Mouse (Mus musculus) gastrocnemius, postnatal 25 days (tissue): ENCODE data around the gene Begain. TPM values are rescaled to one million over a fixed set of nuclear protein-coding genes. Genes with fewer than 3 reads are reported as not detected.

Experiments
- DNase-seq: peaks from one replicate; pipeline ENCODE4 v3.0.0; 2022
- long read RNA-seq, 2 experiments: library from polyadenylated mRNA; stranded (forward); transcript quantifications; one replicate each; pipeline ENCODE4 v2.0.0; 2021
- total RNA-seq, 2 experiments: library from RNA; stranded (reverse); gene quantifications; 1 replicate in 1 of 2; 2 replicates in 1 of 2; pipeline ENCODE4 v1.2.3; 2021

Begain gene
- total RNA-seq: under 1 TPM; 0.43 to 0.69 TPM
- long read RNA-seq, experiment 1: 0 reads
- long read RNA-seq, experiment 2: 0 reads

DNA sequence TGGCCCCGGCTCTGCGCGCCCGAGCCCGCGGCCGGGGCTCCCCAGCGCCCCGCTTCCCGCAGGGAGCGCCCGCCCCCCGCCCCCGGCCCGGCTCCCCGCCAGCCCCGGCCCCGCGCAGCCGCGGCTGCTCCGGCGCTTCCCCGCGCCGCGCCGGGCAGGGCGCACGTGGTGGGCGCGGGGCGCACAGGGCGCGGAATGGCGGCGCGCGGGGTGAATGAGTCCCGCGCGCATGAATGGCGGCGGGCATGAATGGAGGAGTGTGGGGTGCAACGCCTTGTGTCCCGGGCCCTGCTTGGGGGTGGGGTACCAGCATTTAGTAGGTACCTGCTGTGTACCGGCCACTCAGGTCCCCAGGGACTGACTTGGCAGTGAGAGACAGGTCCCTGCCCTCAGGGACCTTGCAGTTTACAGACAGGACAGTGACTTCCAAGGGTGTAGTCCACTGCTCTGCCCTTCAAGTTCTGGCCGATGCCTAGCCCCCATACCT is at the start of gene Begain:
Begain (minus strand) TSS at position 51 of the 487 bp plus-strand sequence.
- no peak for DNase-seq

GRCm38 (mm10) chr12:109115707-109116106 is 47.7 kb upstream of the Begain start:
- no peak for DNase-seq

DNA sequence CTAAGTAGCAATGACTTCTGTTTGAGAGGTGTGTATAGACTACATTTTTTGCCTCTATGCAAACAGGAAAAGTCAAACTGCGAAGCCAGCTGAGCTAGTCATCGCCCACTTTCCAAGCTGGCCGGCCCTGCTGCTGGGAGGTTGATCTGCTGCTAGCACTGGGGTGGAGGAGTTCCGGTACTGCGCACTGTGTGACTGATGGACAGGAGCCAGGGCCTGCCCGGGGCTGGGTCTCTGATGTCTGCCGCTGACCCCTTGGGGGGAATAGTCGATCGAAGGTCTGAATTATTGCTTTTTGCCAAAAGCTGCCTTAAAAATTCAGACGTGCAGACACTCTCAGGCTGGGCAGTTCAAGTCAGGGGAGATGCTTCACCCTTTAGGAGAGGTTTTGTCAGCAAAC is 47.1 kb upstream of the Begain start:
- no peak for DNase-seq

DNA sequence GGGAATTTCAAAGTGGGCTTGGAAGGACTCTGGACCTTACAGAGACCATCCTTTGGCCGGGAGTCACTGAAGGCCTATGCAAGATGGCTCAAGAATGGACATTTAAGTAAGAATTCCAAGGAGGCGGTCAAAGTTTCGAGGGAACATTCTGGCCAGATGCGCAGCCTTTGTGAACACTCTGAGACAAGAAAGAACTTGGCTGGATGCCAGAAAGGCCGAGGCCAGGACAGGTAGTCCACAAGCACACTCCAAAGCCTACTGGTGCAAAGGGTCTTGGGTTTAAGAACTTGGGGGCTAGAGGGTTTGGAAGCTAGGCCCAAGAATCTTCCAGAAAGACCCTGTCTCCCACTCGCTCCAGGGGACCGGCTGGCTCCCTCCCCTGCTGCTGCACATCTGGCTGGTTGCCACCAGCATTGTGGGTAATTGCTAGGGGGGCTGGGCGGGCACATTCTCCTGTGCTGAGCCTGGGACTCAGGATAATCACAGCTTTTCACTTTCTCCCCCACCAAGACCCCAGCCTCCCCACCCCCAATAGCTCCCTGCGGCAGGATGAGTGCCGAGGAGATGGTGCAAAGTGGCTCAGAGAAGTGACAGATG is 45.1 kb upstream of the Begain start:
- DNase-seq: no peak

- no peak for DNase-seq
Measured at GRCm38 (mm10) chr12:109112354-109112995, 44.5 kb upstream of the Begain start.

DNA sequence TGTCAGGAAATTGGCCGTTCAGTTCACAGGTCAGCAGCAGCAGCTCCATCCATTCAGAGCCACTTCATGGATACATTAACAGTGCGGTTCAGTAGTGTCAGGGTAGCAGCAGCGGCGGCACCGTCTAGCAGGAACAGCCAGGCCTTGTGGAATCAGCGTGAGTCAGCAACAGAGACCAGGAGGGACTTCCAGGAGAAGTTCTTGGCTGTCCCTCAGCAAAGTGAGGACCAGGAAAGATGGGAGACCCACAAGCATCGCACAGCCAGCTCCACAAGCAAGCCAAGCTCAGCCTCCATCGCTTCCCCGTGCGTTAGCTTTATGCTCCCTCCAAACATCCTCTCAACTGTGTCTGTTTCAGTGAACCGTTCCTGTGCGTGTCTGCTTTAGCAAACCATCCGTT is 40.9 kb upstream of the Begain start:
- no peak for DNase-seq

GRCm38 (mm10) chr12:109100381-109100780 is 32.4 kb upstream of the Begain start:
- no peak for DNase-seq

- DNase-seq: no peak
Measured at GRCm38 (mm10) chr12:109090456-109091130, 22.6 kb upstream of the Begain start.

DNA sequence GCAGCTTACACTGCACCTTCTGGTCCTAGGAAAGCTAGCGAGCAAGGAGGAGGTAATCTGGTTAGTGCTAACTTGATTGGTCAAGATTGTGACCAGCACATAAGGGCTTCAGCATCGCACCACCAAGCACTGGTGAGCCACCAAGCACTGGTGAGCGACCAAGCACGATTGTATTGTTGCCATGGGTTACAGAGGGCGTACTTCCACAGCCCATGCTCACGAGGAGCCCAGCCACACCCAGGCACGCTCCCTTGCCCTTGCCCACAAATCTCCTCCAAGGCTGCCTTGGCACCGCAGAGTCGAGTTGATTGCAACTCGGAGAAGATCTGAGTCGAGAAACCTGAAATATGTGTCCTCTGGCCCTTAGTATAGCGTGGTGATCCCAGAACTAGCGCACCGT is 22.0 kb upstream of the Begain start:
- DNase-seq: no peak

GRCm38 (mm10) chr12:109086111-109086510 is 18.1 kb upstream of the Begain start:
- no peak for DNase-seq

DNA sequence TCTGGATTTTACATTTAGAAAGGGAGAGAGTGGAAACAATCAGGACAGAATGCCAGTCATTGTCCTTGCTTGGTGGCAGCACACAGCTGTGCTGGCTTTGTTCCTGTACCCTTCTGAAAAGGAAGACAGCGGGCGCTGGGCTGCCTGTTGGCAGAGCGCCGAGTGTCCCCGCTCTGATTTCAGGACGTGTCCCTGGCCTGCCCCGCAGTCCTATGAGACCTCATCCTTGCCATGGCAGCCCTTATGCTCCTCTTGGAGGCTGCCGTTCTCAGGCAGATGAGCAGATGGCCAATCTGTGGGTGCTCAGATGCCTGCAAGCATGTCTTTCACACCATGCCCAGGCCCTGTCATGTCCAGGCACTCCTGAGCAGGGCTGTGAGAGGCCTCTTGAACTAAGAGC is 17.7 kb upstream of the Begain start:
- DNase-seq: peak; percentile 18

DNA sequence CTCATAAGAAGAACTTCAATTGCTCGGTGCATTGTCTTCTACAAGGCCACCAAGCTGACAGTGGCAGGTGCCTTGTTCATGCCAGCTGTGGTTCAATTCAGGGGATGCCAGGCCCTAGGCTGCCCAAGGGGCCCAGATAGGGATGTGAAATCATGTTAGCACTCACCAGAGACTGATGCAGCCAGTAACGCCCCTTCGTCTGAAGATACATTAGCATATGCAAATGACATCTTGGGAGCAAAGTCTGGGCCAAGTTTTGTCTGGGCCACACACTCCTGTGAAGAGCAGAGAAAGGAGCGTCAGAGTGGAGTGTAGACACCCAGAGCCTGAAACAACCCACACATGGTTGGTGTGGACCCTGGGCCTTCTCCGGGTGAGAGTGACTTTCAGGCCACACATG is 17.0 kb upstream of the Begain start:
- DNase-seq: no peak

DNA sequence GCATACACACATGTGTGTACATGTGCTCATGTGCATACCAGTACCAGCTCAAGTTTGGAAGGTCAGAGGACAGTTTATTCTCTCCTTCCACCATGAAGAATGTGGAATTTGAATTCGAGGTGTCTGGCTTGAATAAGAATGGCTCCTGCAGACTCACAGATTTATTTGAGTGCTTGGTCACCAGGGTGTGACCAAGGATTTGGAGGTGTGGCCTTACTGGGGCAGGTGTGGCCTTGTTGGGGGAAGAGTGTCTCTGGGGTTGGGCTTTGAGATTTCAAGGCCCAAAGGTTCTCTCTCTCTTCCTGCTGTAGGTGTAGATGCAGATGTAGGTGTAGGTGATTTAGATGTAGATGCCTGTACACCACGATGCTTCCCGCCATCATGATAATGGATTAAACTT is 15.5 kb upstream of the Begain start:
- DNase-seq: no peak

- no peak for DNase-seq
Measured at GRCm38 (mm10) chr12:109077036-109077435, 9.0 kb upstream of the Begain start.

- no peak for DNase-seq
Measured at GRCm38 (mm10) chr12:109074777-109075285, 6.8 kb upstream of the Begain start.

- DNase-seq: no peak
Measured at GRCm38 (mm10) chr12:109074106-109074505, 6.1 kb upstream of the Begain start.

DNA sequence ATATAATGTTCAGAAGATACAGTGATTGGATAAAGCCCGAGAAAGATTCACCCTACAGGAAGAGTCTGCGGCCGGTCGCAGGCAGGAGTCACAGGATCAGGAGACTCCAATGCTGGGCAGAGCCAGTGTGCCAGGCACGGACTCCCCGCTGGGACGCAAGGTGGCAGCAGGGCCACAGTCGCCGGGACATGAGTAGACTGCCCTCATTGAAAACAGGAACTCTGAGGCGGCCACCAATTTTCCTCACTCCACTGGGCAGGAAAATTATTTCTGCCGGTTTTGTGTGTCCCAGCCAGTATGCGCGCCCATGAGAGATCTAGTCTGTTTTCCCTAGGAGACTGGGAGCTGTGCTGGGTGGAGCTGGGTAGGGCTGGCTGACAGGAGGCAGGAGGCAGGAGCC is 3.2 kb upstream of the Begain start:
- no peak for DNase-seq

- no peak for DNase-seq
Measured at GRCm38 (mm10) chr12:109069751-109070150, 1.7 kb upstream of the Begain start.

- DNase-seq: no peak
Measured at GRCm38 (mm10) chr12:109068738-109069137, 721 bp upstream of the Begain start.

- DNase-seq: peak; percentile 35
Measured at GRCm38 (mm10) chr12:109067561-109068135, 369 bp downstream of the Begain start.

GRCm38 (mm10) chr12:109058660-109059059 is 9.4 kb downstream of the Begain start:
- DNase-seq: no peak

DNA sequence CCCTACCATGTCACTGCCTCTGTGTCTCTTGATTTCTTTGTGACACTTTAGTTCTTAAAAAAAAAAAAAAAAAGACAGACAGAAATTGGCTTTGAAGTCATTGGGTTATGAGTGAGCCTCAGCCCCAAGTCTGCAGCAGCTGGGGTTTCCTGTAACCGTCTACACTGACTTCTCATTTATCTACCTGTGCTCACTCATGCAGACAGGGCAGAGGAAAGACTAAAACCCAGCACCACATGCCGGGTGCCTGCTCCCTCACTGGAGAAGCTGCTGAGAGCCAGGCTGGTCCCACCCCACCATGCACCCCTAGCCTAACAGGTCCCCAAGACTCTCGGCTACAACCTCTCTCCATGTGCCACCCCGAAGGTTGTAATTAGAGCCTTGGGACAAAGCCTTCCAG is 10.3 kb downstream of the Begain start:
- no peak for DNase-seq
